18 mouse cellular contexts compared by ENCODE assay signal in genomic region chr6:87870440-87870839, GRCm38 (mm10).
"Had no signal": no experiment of that assay in that cellular context is flagged by ENCODE, and none has a peak within 500 bp of the region (broad histone marks: within the 10 kb centered on the region; RNA-seq: fewer than 3 reads in every experiment).

No protein-coding gene starts in this region.

- H3K4me3 ChIP-seq: limb, embryonic 12.5 days; limb, embryonic 15.5 days; midbrain, embryonic 12.5 days; midbrain, embryonic 15.5 days; neural tube, embryonic 12.5 days; neural tube, embryonic 15.5 days; stomach, embryonic 15.5 days had no signal

- H3K27ac ChIP-seq: limb, embryonic 12.5 days; limb, embryonic 15.5 days; midbrain, embryonic 12.5 days; midbrain, embryonic 15.5 days; neural tube, embryonic 12.5 days; neural tube, embryonic 15.5 days; stomach, embryonic 15.5 days had no signal

- H3K4me1 ChIP-seq: limb, embryonic 12.5 days; limb, embryonic 15.5 days; midbrain, embryonic 12.5 days; midbrain, embryonic 15.5 days; neural tube, embryonic 12.5 days; neural tube, embryonic 15.5 days; stomach, embryonic 15.5 days had no signal

- H3K4me2 ChIP-seq: limb, embryonic 12.5 days; limb, embryonic 15.5 days; midbrain, embryonic 12.5 days; midbrain, embryonic 15.5 days; neural tube, embryonic 12.5 days; neural tube, embryonic 15.5 days; stomach, embryonic 15.5 days had no signal

- H3K9me3 ChIP-seq: limb, embryonic 12.5 days; limb, embryonic 15.5 days; midbrain, embryonic 12.5 days; midbrain, embryonic 15.5 days; neural tube, embryonic 12.5 days; neural tube, embryonic 15.5 days; stomach, embryonic 15.5 days had no signal

- DNase-seq: kidney, adult 18-20 months; kidney, adult 9 months; kidney, postnatal 14 days; kidney, postnatal 4 days; left cerebral cortex, postnatal 4 days; lung, adult 2 months; lung, postnatal 14 days; lung, postnatal 4 days; right cerebral cortex, postnatal 14 days; right cerebral cortex, postnatal 4 days; thymus, postnatal 25 days had no signal

- H3K9ac ChIP-seq: limb, embryonic 12.5 days; limb, embryonic 15.5 days; midbrain, embryonic 12.5 days; midbrain, embryonic 15.5 days; neural tube, embryonic 12.5 days; neural tube, embryonic 15.5 days; stomach, embryonic 15.5 days had no signal

- H3K36me3 ChIP-seq: limb, embryonic 12.5 days; limb, embryonic 15.5 days; midbrain, embryonic 12.5 days; midbrain, embryonic 15.5 days; neural tube, embryonic 12.5 days; neural tube, embryonic 15.5 days; stomach, embryonic 15.5 days had no signal

- H3K27me3 ChIP-seq: limb, embryonic 12.5 days; limb, embryonic 15.5 days; midbrain, embryonic 12.5 days; midbrain, embryonic 15.5 days; neural tube, embryonic 12.5 days; neural tube, embryonic 15.5 days; stomach, embryonic 15.5 days had no signal

- ATAC-seq: midbrain, embryonic 15.5 days had no signal
